Mouse (Mus musculus) layer of hippocampus, postnatal 10 days (tissue): ENCODE results near the gene Tmem30a. TPM values are rescaled to one million over a fixed set of nuclear protein-coding genes. Genes with fewer than 3 reads are reported as not detected.

ENCODE experiments used
- DNase-seq, 2 experiments: peaks; one replicate each; pipeline ENCODE4 v3.0.0; 2021; ENCODE audit warnings: low spot score in 2 of 2
- total RNA-seq, 2 experiments: library from RNA; stranded (reverse); gene quantifications; 2 replicates each; pipeline ENCODE4 v1.2.3; 2021

Gene Tmem30a
- total RNA-seq, 2 experiments from 2014 or later: 165 to 176 TPM

- no peak for DNase-seq
These were observed 3.3 kb upstream of the Tmem30a start for GRCm38 (mm10) chr9:79796461-79797135.

DNA sequence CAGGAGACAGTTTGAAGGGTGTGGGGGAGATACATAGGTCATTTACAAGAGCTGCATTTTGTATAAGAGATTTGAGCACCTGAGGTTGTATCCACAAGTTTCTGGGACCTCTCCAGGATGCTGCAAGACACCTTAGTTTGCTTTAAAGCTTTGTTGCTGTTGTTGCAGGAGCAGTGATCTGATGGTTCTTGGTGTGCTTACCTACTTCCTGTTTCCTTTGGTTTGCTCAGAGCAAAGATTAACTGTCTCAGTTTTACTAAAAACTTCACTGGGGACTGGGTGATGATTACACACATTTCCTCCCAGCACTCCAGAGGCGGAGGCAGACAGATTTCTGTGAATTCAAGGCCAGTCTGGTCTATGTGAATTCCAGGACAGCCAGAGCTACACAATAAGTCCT, 1.8 kb upstream of the Tmem30a start:
- no peak for DNase-seq

GRCm38 (mm10) chr9:79785794-79786085, 7.6 kb downstream of the Tmem30a start:
- DNase-seq: peak; percentile 51 to 62

GRCm38 (mm10) chr9:79784934-79785793, 8.1 kb downstream of the Tmem30a start:
- no peak for DNase-seq

GRCm38 (mm10) chr9:79784439-79784838, 8.9 kb downstream of the Tmem30a start:
- no peak for DNase-seq

DNA sequence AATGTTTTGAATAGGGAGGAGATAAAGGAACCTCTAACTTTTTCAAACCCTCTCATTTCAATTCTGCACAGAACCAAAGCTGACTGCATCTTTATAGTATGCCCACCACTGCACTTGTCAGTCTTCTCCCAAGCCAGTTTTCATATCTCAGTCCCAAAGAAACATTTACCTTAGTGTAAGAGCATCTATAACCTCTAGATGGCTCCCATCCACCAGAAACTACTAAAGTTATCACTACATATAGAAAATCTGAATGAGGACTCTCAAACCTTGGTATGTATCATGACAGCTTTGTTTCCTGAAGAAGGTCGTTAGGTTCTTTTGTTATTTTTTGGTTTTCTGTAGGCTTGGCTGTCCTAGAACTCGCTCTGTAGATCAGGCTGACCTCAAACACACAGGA, 14.0 kb downstream of the Tmem30a start:
- DNase-seq: no peak

DNA sequence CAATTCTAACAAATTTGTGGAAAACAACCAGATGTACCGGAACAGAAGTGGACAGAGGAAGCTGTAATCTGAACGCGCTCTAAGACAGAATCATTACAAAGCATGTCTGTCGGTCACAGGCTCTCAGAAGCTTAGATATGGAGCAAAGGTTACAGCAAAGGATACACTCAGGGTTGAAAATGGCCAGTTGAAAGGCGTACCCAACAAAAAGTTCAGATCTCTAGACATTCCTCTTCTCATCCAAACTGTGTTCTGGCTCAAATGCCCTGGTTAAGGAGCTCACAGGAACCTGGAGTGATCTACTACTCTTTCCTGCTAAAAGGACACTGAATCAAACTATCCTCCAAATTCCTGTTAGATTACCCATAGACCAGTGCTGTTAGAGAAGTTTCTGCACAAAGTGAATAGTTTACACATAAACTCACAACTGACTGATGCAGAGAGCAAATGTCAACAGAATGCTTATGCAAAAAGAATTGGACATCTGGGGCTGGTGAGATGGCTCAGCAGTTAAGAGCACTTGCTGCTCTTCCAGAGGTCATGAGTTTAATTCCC, 26.2 kb downstream of the Tmem30a start:
- DNase-seq: no peak

DNA sequence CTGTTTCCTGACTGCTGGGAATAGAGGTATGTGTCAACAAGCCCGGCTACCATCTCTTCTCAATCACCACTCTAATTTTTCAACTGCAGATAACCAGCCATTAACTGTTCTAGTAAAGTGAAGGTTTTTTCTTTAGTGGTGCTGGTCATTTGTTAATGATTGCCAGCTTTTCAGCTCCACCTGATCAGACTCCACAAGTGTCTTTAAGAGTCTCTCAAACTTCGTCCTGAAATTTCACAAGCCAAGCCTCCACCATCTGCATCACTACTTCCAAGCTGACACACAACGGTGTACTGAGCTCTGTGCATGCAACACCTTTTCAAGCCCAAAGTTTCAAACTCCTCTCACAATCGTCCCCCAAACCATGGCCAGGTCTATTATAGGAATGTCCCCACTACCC, 28.0 kb downstream of the Tmem30a start:
- no peak for DNase-seq

DNA sequence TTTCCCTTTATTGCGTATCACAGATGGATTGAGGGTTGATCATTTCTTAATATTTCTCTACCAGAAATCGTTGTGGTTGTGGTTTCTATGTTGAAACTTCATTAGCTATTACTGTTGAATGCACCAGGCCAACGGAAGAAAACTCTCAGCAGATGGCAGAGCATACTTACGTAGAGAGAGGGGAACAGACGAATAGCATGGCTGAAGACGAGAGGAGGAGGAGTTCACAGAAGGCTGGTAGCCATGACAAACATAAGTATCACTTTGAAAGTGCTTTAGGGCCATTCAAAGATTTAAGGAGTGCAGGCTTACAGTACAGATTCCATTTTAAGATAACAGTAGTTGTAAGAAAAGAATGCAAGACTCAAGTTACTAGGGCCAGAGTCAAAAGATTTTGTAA, 30.8 kb downstream of the Tmem30a start:
- no peak for DNase-seq

- peak; percentile 15 to 16 for DNase-seq
These were observed 33.2 kb downstream of the Tmem30a start for GRCm38 (mm10) chr9:79760076-79760475.

DNA sequence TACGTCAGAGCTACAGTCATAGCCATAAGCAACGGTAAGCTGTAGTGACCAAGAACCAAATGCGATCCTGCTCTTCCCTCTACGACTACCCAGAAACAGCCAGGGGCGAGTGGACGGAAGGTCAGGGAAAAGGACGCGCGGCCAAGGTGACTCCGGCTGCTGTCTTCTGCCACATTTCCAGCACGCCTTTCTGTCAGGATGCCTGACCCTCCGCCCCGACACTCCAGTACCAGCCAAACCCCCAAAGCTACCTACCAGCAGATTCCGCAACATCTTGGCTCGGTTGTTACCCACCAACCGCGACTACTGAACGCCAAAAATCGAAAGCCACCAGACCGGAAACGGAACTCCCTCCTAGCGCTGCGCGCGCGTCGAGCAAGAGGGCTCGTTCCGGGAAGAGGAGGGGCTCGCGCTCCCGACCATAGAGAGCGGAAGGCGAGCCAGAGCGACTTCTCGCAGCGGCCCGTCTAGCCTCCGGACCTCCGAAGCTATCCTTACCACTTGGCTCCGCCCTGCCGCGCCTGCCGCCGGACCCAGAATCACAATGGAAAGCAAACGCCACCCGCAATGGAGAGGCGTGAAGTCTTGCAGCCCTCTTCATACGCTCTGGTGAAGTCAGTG, 33.8 kb downstream of the Tmem30a start, which contains the start of gene Cox7a2:
Cox7a2 (minus strand) TSS at position 494 of the 621 bp plus-strand sequence.
- peak; percentile 90 to 93 for DNase-seq

DNA sequence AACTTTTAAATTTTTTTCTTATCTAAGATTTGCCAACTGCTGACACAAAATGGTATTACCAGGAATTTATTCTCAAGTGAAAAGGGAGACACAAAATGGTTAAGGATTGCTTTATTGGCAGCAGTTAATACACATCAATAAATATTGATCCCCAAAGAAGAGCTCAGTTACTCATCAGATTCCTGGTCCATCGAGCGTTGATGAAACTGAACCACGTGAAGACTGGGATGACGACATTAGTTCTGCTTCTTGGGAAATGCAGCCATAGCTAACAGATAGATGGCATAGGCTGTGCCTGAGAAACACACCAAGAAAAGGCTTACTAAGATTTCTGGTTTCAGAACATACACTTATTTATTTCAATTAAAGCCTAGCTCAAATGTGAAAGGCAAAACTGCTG, 38.0 kb downstream of the Tmem30a start:
- no peak for DNase-seq

GRCm38 (mm10) chr9:79751846-79752245, 41.5 kb downstream of the Tmem30a start:
- no peak for DNase-seq

- no peak for DNase-seq
These were observed 42.6 kb downstream of the Tmem30a start for GRCm38 (mm10) chr9:79750709-79751108.

- no peak for DNase-seq
These were observed 48.3 kb downstream of the Tmem30a start for GRCm38 (mm10) chr9:79745036-79745435.

GRCm38 (mm10) chr9:79735608-79736007, 57.7 kb downstream of the Tmem30a start:
- no peak for DNase-seq

DNA sequence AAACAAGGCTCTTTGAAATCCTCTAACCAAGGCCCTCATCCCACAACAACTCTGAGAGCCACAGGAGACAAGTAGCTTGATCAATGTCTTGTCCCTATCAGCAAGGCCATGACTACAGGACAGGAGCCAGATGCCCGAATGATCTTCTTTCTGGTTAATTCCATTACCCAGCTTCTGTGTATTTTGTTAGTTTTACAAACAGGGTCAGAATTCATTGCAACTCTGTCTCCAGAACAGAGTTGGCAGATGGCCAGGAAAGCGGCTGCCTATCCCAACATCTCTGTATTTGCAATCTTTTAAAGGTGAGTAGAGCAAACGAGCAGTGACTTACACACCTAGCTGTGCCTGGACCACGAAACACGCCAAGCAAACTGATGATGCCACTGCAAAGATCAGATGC, 63.0 kb downstream of the Tmem30a start:
- no peak for DNase-seq

- DNase-seq: peak; percentile 10 to 24
These were observed 70.2 kb downstream of the Tmem30a start for GRCm38 (mm10) chr9:79723090-79723489.

GRCm38 (mm10) chr9:79721056-79721455, 72.3 kb downstream of the Tmem30a start:
- peak; percentile 70 to 78 for DNase-seq

DNA sequence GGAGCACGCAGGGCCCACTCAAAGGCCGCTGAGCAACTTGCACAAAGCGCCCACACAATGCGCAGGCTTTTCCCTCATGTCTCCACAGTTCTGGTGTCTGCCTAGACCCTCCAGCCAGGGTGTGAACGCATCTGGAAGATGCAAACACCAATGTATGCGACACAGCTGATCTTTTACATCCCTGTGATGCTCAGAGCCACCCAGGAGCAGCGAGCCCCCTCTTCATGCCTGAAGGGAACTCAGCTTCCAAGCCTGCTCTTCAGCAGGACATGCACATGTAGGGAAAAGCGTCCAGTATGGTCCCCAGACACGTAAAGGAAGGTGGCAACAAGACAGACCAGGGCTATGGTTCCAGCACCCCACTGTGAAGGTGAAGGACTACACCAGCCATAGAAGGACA, 73.2 kb downstream of the Tmem30a start:
- DNase-seq: peak in 1 of 2 experiments; percentile 10

GRCm38 (mm10) chr9:79719451-79719850, 73.9 kb downstream of the Tmem30a start:
- DNase-seq: peak in 1 of 2 experiments; percentile 10
